Mouse (Mus musculus) T-helper 17 cell (primary cell): ENCODE measurements at regions not wholly inside any gene's neighbourhood (a gene's known extent, or its start where the extent isn't known, plus 50 kb on each side); places are given as distances from the start of the nearest gene placed in this dataset.

Source experiments
- in situ Hi-C, 2 experiments: fragments of 300-600 bp; cut with MboI, MseI; formaldehyde crosslinking; loops; 1 replicate in 1 of 2; 2 replicates in 1 of 2; pipeline ENCODE4 v1.15.1; 2025; ENCODE audit warnings: high pct_unique_total_duplicates in 2 of 2

- in situ Hi-C loops, result no loop called here
Observed at GRCm38 (mm10) chr4:47713387-47713786, 238.9 kb downstream of the Sec61b start.

- in situ Hi-C loops, result no loop called here
Observed at GRCm38 (mm10) chr4:47724331-47725004, 250.0 kb downstream of the Sec61b start.

- in situ Hi-C loops, result no loop called here
Observed at GRCm38 (mm10) chr4:47725005-47725340, 250.5 kb downstream of the Sec61b start.

GRCm38 (mm10) chr4:47746498-47747190 is 272.2 kb downstream of the Sec61b start:
- in situ Hi-C loops, result no loop called here

- in situ Hi-C loops, result no loop called here
Observed at GRCm38 (mm10) chr4:47772230-47772920, 272.6 kb upstream of the Nr4a3 start.

- in situ Hi-C loops, result no loop called here
Observed at GRCm38 (mm10) chr4:47774664-47775063, 270.3 kb upstream of the Nr4a3 start.

- in situ Hi-C loops, result no loop called here
Observed at GRCm38 (mm10) chr4:47781039-47781438, 263.9 kb upstream of the Nr4a3 start.

GRCm38 (mm10) chr4:47796977-47797376 is 248.0 kb upstream of the Nr4a3 start:
- in situ Hi-C loops, result no loop called here

GRCm38 (mm10) chr4:47799165-47799564 is 245.8 kb upstream of the Nr4a3 start:
- in situ Hi-C loops, result no loop called here

GRCm38 (mm10) chr4:47803111-47803510 is 241.8 kb upstream of the Nr4a3 start:
- in situ Hi-C loops, result loop anchor here in 1 of 2 experiments (10.0 kb wide), 1 partner anchor 728 kb away; no protein-coding TSS in a partner anchor

- in situ Hi-C loops, result loop anchor here in 1 of 2 experiments (10.0 kb wide), 1 partner anchor 733 kb away; no protein-coding TSS in a partner anchor
Observed at GRCm38 (mm10) chr4:47807877-47808276, 237.1 kb upstream of the Nr4a3 start.

- in situ Hi-C loops, result no loop called here
Observed at GRCm38 (mm10) chr4:47814030-47814429, 230.9 kb upstream of the Nr4a3 start.

- in situ Hi-C loops, result no loop called here
Observed at GRCm38 (mm10) chr4:47818371-47819159, 226.4 kb upstream of the Nr4a3 start.

- in situ Hi-C loops, result no loop called here
Observed at GRCm38 (mm10) chr4:47820562-47820961, 224.4 kb upstream of the Nr4a3 start.

GRCm38 (mm10) chr4:47823299-47823698 is 221.7 kb upstream of the Nr4a3 start:
- in situ Hi-C loops, result no loop called here

GRCm38 (mm10) chr4:47824083-47824482 is 220.9 kb upstream of the Nr4a3 start:
- in situ Hi-C loops, result no loop called here

GRCm38 (mm10) chr4:47832905-47833304 is 212.0 kb upstream of the Nr4a3 start:
- in situ Hi-C loops, result loop anchor here in 1 of 2 experiments (10.0 kb wide), 1 partner anchor 1822 kb away; no protein-coding TSS in a partner anchor

GRCm38 (mm10) chr4:47838411-47838810 is 206.5 kb upstream of the Nr4a3 start:
- in situ Hi-C loops, result loop anchor here in 1 of 2 experiments (10.0 kb wide), 1 partner anchor 1816 kb away; no protein-coding TSS in a partner anchor

GRCm38 (mm10) chr4:47842128-47842656 is 202.8 kb upstream of the Nr4a3 start:
- in situ Hi-C loops, result no loop called here

- in situ Hi-C loops, result no loop called here
Observed at GRCm38 (mm10) chr4:47845239-47845638, 199.7 kb upstream of the Nr4a3 start.
